Mouse (Mus musculus) liver, embryonic 16.5 days (tissue): ENCODE measurements around the gene Saysd1. TPM values are rescaled to one million over a fixed set of nuclear protein-coding genes. Genes with fewer than 3 reads are reported as not detected.

Experiments used
- ATAC-seq: fragments of 200-750 bp; cut with Nextera tagmentation; 2 replicates; pipeline ENCODE4 v1.8.0; 2017; ENCODE audit warnings: low read depth, mild to moderate bottlenecking, moderate number of reproducible peaks, moderate library complexity
- H3K27ac ChIP-seq: fragments of 300-500 bp; sonication (generic); 2 replicates; pipeline ENCODE4 v1.5.1; 2014; ENCODE audit warnings: mild to moderate bottlenecking, low read length
- H3K27me3 ChIP-seq: fragments of 300-500 bp; sonication (generic); 2 replicates; pipeline ENCODE4 v1.6.1; 2014; ENCODE audit warnings: low read depth, low read length, mixed read lengths; ENCODE audit not compliant: control insufficient read depth, insufficient read depth
- H3K36me3 ChIP-seq: fragments of 300-500 bp; sonication (generic); 2 replicates; pipeline ENCODE4 v1.6.1; 2014; ENCODE audit warnings: mild to moderate bottlenecking; ENCODE audit not compliant: control insufficient read depth, insufficient read depth
- H3K4me1 ChIP-seq: fragments of 300-500 bp; sonication (generic); 2 replicates; pipeline ENCODE4 v1.6.1; 2014; ENCODE audit warnings: low read depth, low read length, mixed read lengths; ENCODE audit not compliant: control insufficient read depth
- H3K4me2 ChIP-seq: fragments of 300-500 bp; sonication (generic); 2 replicates; pipeline ENCODE4 v1.6.1; 2014; ENCODE audit warnings: low read depth, low read length, mixed read lengths
- H3K4me3 ChIP-seq: fragments of 300-500 bp; sonication (generic); 2 replicates; pipeline ENCODE4 v1.5.1; 2014; ENCODE audit warnings: low read depth, mild to moderate bottlenecking, low read length
- H3K9ac ChIP-seq: fragments of 300-500 bp; sonication (generic); 2 replicates; pipeline ENCODE4 v1.6.1; 2014; ENCODE audit warnings: low read depth, low read length
- H3K9me3 ChIP-seq: fragments of 300-500 bp; sonication (generic); replicated peaks from 2 replicates; pipeline ENCODE4 v1.6.1; 2016; ENCODE audit warnings: low read length; ENCODE audit not compliant: control insufficient read depth
- WGBS: fragments of 180-500 bp; shearing (Covaris S2); extraction: QIAGEN DNeasy Blood & Tissue Kit; methylation state at CpG from one replicate; pipeline ENCODE4 v1.1.7; 2014; ENCODE audit not compliant: insufficient replicate concordance; 5-methylcytosine and 5-hydroxymethylcytosine counted together
- polyA plus RNA-seq: library from polyadenylated mRNA; unstranded; fragments of >200 nt; fragmentation: Nextera tagmentation; extraction: Ambion mirVana; gene quantifications from 2 replicates; pipeline ENCODE4 v1.2.1, GENCODE M21; 2015

Saysd1 gene
- polyA plus RNA-seq, 1 experiment from 2014 or later = 4.0 TPM

GRCm38 (mm10) chr14:20169251-20169650, 30.9 kb upstream of the Saysd1 start:
- Histone ChIP-seq H3K4me1 (peaks cover 24% of the 10 kb centered on the region), H3K27me3 (no peaks in the 10 kb centered on the region), H3K9me3 (no peaks in the 10 kb centered on the region), H3K4me3 (no peak overlapping the region), H3K27ac (no peak overlapping the region), H3K36me3 (no peaks in the 10 kb centered on the region), H3K4me2 (no peak overlapping the region), H3K9ac (no peak overlapping the region)
- WGBS = 56% methylated on average over 4 of the region's 4 CpGs
- ATAC-seq = no peak

- no peak for ATAC-seq
These were observed 30.1 kb upstream of the Saysd1 start for GRCm38 (mm10) chr14:20168478-20168877.

GRCm38 (mm10) chr14:20168054-20168453, 29.7 kb upstream of the Saysd1 start:
- WGBS = 73% methylated on average over 2 of the region's 2 CpGs
- peaks cover 23% of the 10 kb centered on the region for H3K4me1 ChIP-seq
- no peak overlapping the region for H3K27ac ChIP-seq
- no peaks in the 10 kb centered on the region for H3K9me3 ChIP-seq
- H3K27me3 ChIP-seq = no peaks in the 10 kb centered on the region
- no peak overlapping the region for H3K4me3 ChIP-seq
- no peak overlapping the region for H3K4me2 ChIP-seq
- no peak overlapping the region for H3K9ac ChIP-seq
- no peak for ATAC-seq
- no peaks in the 10 kb centered on the region for H3K36me3 ChIP-seq

More at GRCm38 (mm10) chr14:20168478-20168877, 30.1 kb upstream of the Saysd1 start:
- Histone ChIP-seq H3K9ac (no peak overlapping the region), H3K4me3 (no peak overlapping the region), H3K27ac (no peak overlapping the region), H3K27me3 (no peaks in the 10 kb centered on the region), H3K36me3 (no peaks in the 10 kb centered on the region), H3K4me2 (no peak overlapping the region), H3K9me3 (no peaks in the 10 kb centered on the region), H3K4me1 (peaks cover 23% of the 10 kb centered on the region)
- WGBS = 27% methylated on average over 1 of the region's 1 CpGs

GRCm38 (mm10) chr14:20165413-20165812, 27.1 kb upstream of the Saysd1 start:
- no peaks in the 10 kb centered on the region for H3K36me3 ChIP-seq
- ATAC-seq = peak; percentile 59
- peaks cover 24% of the 10 kb centered on the region for H3K4me1 ChIP-seq
- H3K4me2 ChIP-seq = no peak overlapping the region
- no peak overlapping the region for H3K4me3 ChIP-seq
- no peaks in the 10 kb centered on the region for H3K27me3 ChIP-seq
- no peaks in the 10 kb centered on the region for H3K9me3 ChIP-seq
- peak overlapping the region; percentile 41 for H3K27ac ChIP-seq
- H3K9ac ChIP-seq = no peak overlapping the region
- 85% methylated on average over 1 of the region's 1 CpGs for WGBS

GRCm38 (mm10) chr14:20164438-20164837, 26.1 kb upstream of the Saysd1 start:
- peak overlapping the region; percentile 13 for H3K27ac ChIP-seq
- peaks cover 23% of the 10 kb centered on the region for H3K4me1 ChIP-seq
- H3K9ac ChIP-seq = no peak overlapping the region
- H3K4me2 ChIP-seq = peak overlapping the region; percentile 32
- no peaks in the 10 kb centered on the region for H3K36me3 ChIP-seq
- ATAC-seq = peak; percentile 16; the same call in 1 of the 2 replicates
- H3K27me3 ChIP-seq = no peaks in the 10 kb centered on the region
- WGBS = 72% methylated on average over 7 of the region's 7 CpGs
- no peaks in the 10 kb centered on the region for H3K9me3 ChIP-seq
- H3K4me3 ChIP-seq = no peak overlapping the region

- Histone ChIP-seq H3K27me3 (no peaks in the 10 kb centered on the region), H3K9me3 (no peaks in the 10 kb centered on the region), H3K27ac (peak overlapping the region; percentile 77), H3K36me3 (no peaks in the 10 kb centered on the region), H3K4me2 (0 out of 2 replicates have a peak overlapping the region, but pooled peaks have one; percentile 1), H3K4me1 (peaks cover 25% of the 10 kb centered on the region), H3K9ac (no peak overlapping the region), H3K4me3 (no peak overlapping the region)
- 64% methylated on average over 6 of the region's 6 CpGs for WGBS
- ATAC-seq = peak; percentile 55
These were observed 24.4 kb upstream of the Saysd1 start for GRCm38 (mm10) chr14:20162686-20163085.

GRCm38 (mm10) chr14:20158727-20159681, 20.7 kb upstream of the Saysd1 start:
- H3K4me1 ChIP-seq = peaks cover 16% of the 10 kb centered on the region
- H3K4me2 ChIP-seq = no peak overlapping the region
- ATAC-seq = no peak
- H3K27me3 ChIP-seq = no peaks in the 10 kb centered on the region
- no peak overlapping the region for H3K4me3 ChIP-seq
- H3K9me3 ChIP-seq = no peaks in the 10 kb centered on the region
- 61% methylated on average over 8 of the region's 8 CpGs for WGBS
- no peak overlapping the region for H3K27ac ChIP-seq
- no peaks in the 10 kb centered on the region for H3K36me3 ChIP-seq
- H3K9ac ChIP-seq = no peak overlapping the region

GRCm38 (mm10) chr14:20157595-20157994, 19.3 kb upstream of the Saysd1 start:
- WGBS = 69% methylated on average over 10 of the region's 10 CpGs
- Histone ChIP-seq H3K36me3 (no peaks in the 10 kb centered on the region), H3K4me1 (peaks cover 10% of the 10 kb centered on the region), H3K4me2 (no peak overlapping the region), H3K4me3 (no peak overlapping the region), H3K9ac (no peak overlapping the region), H3K27me3 (no peaks in the 10 kb centered on the region), H3K27ac (no peak overlapping the region), H3K9me3 (no peaks in the 10 kb centered on the region)
- no peak for ATAC-seq

GRCm38 (mm10) chr14:20155718-20156117, 17.4 kb upstream of the Saysd1 start:
- Histone ChIP-seq H3K27me3 (no peaks in the 10 kb centered on the region), H3K9ac (no peak overlapping the region), H3K4me3 (no peak overlapping the region), H3K4me1 (peaks cover 4% of the 10 kb centered on the region), H3K9me3 (no peaks in the 10 kb centered on the region), H3K27ac (no peak overlapping the region), H3K36me3 (no peaks in the 10 kb centered on the region), H3K4me2 (no peak overlapping the region)
- 72% methylated on average over 10 of the region's 10 CpGs for WGBS
- ATAC-seq = no peak
